Mouse (Mus musculus) adrenal gland, postnatal 36 days (tissue): ENCODE measurements at regions not wholly inside any gene's neighbourhood (a gene's known extent, or its start where the extent isn't known, plus 50 kb on each side); places are given as distances from the start of the nearest gene placed in this dataset.

Experiments
- DNase-seq, 2 experiments: peaks; one replicate each; pipeline ENCODE4 v3.0.0; 2021; ENCODE audit warnings: mixed read lengths in 1 of 2

DNA sequence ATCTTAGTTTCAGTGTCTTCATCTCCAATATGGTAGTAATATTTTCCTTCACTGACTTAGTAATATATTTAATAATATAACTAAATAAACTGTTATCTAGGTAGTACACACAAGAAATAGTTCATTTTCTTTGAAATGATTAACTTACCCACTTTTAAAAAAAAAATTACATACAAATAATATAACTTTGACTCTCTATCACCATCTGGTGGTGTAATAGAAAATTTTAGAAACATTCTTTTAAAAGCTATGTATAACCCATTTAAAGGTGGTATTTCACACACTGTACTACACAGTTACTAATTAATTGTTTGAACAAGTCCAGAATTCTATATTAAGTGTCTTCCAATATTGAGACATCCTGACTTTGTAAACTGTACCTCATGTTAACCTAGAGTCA is 53.9 kb upstream of the Olfr266 start:
- no peak for DNase-seq

DNA sequence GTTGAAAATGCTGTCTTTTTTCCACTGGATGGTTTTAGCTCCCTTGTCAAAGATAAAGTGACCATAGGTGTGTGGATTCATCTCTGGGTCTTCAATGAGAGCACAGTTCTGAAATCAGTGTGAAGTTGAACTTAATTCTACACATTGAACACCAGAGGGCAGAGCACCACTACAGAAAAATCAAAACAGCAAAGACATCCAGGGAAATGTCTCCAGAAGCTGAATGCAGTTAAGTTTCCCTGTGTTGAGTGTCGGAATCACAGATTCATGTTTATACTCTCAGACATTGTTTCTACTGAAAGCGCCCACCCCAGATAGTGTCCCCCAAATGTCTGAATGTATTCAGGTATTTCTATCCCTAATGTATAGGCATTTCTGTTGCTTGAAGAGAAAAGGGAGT is 77.1 kb upstream of the Olfr266 start:
- DNase-seq, result peak in 1 of 2 experiments; percentile 1

DNA sequence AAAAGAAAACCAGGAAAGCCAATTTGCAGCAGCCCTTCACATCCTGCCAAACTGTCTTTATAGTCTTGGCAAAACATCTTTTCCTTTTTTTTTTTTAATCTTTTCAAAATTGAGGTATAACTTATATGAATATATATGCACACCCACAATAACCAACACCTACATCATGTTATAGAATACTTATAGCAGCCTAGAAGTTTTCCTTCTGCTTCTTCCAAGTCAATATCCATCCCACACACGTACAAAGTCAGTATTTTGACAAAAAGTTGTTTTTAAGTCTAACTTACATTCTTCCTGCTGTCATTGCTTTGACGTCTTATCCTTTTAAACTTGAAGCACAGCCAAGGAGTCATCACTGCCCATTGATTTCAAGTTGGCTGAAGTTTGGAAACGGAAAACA is 80.6 kb upstream of the Olfr266 start:
- DNase-seq, result no peak

DNA sequence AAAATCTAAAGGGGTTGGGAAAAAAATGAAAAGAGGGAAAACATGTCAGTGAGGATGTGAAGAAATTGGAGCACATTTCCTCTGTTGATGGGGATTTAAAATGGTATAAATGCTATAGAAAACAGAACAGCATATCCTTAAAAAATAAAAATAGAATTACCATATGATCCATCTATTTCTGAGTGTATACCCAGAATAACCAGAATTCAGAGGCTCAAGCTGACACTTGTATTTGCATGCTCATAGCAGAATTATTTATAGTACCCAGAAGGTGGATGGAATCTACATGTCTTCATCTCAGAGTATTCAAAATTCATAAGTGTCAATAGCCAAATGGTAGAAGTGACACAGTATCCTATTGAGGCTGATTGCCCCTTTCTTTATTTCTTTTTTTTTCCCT is 99.9 kb upstream of the Kcna3 start:
- DNase-seq, result no peak

DNA sequence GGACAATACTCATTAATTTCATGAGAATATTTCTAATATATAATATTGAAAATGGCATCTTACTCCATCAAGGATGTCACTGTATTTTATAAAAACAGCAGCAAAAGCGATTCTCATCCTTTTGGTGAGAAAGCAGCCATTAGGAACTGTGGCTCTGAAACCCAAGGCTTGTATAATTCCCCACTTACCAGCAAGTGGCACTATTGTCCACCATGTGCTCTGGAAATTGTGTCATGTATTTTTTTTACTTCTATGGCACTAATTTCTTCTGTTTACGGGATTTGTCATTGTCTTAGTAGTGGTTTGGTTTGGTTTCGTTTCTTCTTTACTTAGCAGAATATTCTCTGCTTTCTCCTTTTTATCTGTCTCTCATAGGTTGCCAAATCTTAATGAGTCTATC is 95.9 kb upstream of the Kcna3 start:
- no peak for DNase-seq

DNA sequence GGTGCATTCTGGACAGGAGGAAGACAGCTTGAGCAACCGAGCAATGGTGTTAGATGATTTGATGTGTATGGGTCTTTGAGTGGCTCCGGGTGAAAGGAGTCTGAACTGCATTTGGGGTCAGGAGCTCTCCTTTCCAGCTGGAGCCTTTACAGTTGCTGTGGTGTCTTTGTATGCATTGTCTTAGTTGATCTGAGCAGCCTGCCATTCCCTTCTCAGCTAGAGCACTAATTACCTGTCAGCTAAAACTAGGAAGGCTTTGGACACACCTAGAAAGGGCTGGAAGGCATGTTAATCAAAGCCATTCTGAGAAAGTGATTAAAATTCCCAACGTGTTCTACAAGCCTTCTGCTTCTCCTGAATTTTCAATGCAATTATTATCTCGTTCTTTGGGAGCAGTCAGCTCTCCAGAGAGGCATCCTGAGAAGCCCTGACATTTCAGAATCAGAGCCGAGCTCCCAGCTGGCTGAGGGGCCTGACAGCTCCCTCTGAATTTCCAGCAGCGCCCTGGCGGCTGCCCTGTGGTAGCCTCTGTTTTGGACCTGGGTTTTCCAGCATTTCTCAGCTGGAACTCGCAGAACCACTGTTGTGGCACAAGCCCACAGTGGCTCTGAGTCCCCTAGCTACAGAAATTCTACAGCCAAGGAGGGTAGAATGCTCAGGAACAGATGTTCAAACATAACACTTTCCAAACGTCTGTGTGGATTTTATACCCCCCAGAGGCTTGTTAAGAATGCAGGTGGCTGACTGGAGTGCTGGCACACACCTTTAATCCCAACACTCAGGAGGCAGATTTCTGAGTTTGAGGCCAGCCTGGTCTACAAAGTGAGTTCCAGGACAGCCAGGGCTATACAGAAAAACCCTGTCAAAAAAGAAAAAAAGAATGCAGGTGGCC is 80.2 kb upstream of the Kcna3 start:
- no peak for DNase-seq

DNA sequence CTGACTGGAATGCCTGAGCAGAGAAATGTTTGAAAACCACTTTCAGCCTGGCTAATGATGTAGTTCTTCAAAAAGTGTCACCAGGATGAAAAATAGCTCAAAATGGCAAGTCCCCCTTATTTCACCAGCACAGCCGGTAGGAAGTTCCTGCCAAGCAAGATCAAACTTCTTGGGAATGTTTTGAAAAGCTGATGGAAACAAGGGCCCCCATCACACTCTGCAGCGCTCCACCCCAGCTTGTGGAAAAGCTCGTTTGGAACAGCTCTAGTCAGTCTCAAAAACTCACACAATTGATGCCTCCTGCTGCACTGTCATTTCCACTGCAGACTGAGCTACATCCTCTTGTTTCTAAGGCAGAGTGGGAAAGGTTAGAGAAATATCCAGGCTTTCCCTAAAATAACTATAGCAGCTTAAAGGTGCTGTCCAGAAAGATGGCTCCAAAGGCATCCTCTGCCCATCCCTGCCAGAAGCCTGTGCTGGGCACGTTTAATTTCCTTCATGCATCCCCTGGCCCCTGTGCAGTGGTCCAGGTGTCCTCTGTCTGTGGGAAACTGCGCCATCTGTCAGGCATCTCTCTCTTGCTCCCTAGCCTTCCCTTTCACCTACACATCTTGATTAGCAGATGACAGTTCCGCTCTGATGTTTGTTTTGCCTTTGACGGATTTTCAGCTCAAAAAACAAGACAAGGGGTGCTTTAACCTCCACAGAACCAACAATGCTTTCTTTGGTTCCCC is 78.6 kb upstream of the Kcna3 start:
- no peak for DNase-seq

DNA sequence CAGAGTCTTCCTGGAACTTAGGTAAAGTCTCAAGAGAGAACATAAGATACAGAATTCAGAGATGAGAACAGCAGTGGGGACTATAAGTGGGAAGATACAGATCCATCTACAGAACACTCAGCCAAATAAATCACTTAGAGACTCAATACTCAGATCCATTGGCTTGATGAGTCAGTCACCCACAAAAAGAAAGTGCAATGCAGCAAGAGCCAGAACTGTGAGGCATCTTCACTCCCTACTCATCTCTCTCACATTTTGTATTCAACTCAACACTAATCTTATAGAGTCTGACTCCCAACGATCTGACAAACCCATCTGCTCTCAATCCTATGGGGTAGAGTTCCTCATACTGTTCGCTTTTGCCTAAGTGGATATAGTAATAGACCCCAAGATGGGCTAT is 77.8 kb upstream of the Kcna3 start:
- no peak for DNase-seq

DNA sequence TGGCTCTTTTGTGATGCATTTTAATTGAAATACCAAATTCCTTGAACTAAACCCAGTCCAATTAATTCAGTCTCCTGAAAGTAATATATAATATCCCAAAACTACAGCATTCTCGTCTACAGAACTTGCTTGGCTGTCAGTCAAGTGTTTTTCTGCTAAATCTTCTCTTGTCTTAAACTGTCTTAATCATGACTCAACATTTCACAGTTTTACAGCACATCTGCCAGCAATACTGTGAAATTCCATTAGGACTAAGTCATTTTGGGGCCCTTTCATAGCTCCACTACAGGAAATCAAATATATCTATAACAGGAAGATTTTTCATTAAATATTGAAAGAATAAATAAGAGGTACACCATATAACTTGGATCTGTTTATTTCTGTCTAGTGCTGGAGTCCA is 75.4 kb upstream of the Kcna3 start:
- no peak for DNase-seq

DNA sequence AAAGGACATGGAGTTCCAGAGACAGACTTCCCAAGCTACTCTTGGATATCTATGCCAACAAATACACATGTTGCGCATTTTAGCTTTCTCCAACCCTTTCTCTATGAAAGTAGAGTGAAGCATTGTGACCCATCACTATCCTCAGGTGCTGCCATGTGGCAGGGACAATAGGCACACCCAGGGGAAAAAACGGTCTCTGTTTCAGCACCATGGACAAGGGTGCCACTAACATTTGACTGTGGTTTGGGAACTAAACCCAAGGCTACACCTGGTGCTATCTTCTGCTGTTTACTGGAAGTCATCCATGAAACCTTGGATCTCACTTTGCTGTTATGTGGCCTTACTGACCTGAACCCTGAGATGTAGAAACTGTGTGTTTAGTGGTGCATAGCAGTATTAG is 73.5 kb upstream of the Kcna3 start:
- DNase-seq, result peak; percentile 1 to 10

DNA sequence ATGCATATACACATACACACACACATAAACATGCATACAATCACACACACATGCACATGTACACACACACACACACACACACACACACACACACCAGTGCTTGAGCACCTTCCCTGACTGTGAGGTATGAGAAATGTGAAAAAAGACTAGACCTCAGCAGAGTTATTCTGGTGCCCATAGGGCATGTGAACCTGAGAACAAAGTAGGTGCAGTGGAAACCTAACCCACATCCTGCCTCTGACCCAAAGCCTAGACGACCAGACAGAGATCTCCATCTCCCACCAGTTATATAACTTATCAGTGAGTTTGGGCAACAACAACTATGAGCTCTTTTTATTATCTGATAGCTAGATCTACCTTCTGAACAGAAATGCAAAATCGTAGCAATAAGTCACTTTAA is 69.8 kb upstream of the Kcna3 start:
- no peak for DNase-seq

DNA sequence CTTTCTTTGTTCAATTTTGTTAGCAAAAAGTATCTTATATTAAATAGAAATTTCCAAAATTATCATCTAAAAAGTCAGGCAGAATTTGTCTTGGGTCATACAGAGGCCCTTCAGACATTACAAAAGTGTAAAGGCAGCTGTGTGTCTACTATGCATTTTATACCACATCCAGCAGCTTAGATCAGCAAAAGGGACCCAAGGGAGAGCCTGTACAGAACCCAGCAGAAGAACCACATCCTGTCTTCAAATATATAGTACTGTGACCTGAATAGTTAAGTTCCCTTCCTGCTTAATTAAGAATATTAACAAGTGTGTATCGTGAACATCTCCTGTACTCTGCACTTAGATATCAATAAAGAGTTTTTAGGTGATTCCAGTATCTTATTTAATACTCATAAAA is 68.5 kb upstream of the Kcna3 start:
- no peak for DNase-seq

DNA sequence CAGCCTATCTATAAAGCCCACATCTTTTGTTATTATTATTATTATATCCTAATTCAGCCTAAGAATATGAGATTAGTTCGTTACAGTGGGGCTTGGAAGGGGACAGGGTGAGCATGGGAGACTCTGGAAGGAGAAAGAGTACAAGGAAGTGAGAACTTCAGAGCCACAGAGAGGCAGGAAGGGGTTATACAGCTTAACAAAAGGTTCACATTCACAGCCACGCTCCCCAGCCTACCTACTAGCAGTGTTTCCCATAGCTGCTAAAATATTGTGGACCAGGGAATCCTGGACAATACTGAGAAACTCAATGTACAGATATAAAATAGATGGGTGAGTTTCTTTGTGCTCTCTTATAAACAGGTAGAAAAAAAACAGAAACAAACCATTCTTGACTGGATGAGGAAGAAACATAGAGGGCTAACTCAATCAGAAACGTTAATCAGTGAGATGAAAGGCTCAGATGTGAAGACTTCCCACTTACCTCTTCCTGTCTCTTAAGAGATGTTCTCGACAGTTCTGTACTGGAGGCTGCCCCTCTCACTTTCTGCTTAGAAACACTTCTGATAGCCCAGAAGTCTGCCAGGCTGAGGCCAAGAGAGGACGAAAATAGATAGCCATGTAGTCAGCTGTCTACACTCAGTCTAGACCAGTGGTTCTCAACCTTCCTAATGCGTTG is 61.7 kb upstream of the Kcna3 start:
- no peak for DNase-seq

DNA sequence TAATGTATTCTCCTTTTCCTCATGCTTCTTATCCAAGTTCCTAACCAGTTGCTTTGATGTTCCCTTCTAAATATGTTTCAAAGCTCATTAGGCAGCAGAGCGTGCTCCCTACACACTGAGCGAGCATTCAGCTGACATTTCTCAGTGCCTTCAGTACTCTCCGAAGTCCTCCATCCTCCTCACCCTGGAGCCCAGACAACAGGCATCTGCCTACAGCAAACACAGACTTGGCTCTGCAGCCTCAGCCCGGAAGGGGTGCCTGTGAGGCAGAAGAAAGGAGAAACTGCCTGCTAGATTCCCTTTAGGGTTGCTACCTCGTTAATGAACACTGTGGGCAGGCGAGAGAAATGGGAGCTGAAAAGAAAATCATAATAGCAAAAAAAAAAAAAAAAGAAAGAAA is 57.2 kb upstream of the Kcna3 start:
- DNase-seq, result no peak

DNA sequence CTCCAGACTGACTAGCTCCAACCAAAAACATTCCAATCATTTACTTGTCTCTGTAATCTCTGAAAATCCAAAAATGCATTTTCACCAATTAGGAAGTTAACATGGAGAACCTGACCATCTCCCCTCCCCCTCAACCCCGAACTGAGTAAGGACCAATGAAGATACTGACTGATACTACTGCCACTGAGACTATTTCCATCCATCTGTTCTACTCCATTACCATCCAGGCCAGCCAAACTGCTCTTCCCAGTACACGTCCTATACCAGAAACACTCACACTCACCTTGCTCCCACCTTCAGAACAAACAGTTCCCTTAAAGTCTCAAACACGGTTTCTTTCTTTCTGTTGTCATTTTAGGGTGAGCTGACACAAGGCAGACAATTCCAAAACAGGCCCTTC is 55.1 kb upstream of the Kcna3 start:
- no peak for DNase-seq

DNA sequence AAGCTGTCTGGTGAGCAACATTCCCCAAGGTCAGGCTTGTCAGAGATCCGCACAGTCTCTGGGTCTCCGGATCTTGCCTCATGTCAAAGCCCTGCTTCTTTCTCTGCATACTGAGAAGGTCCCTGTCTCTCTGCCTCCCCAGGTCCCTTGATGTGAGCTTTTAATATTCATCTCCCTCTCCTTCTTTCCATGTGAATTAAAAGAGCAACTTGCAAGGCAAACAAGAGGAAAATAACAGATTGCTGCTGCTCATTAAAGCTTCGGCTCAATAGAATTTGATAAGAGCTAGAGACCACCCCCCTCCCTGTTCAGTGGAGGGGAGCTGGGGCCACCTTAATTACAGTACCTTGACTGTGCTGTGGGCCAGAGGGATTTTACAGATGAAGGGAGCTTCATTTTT is 54.6 kb upstream of the Kcna3 start:
- DNase-seq, result no peak

DNA sequence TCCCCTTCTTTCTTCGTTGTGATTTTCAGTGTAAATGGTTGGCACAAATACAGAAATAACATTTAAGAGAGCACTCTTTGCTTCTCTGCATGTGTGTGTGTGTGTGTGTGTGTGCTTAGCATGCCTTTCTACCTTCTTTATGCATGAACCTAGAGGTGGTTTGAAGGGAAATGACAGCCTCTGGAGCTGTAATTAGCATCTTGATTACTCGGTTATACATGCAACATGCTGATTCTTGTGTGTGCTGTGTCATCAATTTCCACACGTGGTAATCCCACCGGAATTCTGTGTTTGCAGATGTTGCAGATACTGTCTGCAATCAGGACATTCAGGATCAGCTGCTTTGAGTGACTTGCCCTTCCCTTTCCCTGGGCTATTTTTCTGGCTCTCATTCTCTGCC is 51.7 kb upstream of the Kcna3 start:
- no peak for DNase-seq
